Mouse (Mus musculus): Measurements from ENCODE around the gene Atl1.

Atl1 gene

GRCm38 (mm10) chr12:69892371-69893251, at the start of gene Atl1, which contains the start of gene Map4k5:
Atl1 (plus strand) TSS chr12:69892614.
Map4k5 (minus strand) TSS chr12:69893200.
- DNase-seq (ENCODE audit: low read depth, low spot score) = peak; percentile 62

- DNase-seq (ENCODE audit: low read depth, low spot score) = peak; percentile 43
Observed at GRCm38 (mm10) chr12:69843531-69844445, 48.6 kb upstream of the Atl1 start.

- DNase-seq (ENCODE audit: low read depth, low spot score) = no peak
Observed at GRCm38 (mm10) chr12:69845722-69846121, 46.7 kb upstream of the Atl1 start.

- DNase-seq (ENCODE audit: low read depth, low spot score) = no peak
Observed at GRCm38 (mm10) chr12:69846499-69846898, 45.9 kb upstream of the Atl1 start.

GRCm38 (mm10) chr12:69848083-69848878, 44.1 kb upstream of the Atl1 start:
- DNase-seq (ENCODE audit: low read depth, low spot score) = no peak

- DNase-seq (ENCODE audit: low read depth, low spot score) = no peak
Observed at GRCm38 (mm10) chr12:69852288-69852687, 40.1 kb upstream of the Atl1 start.

- DNase-seq (ENCODE audit: low read depth, low spot score) = no peak
Observed at GRCm38 (mm10) chr12:69853387-69853786, 39.0 kb upstream of the Atl1 start.

GRCm38 (mm10) chr12:69853942-69854341, 38.5 kb upstream of the Atl1 start:
- no peak for DNase-seq (ENCODE audit: low read depth, low spot score)

GRCm38 (mm10) chr12:69855641-69856300, 36.6 kb upstream of the Atl1 start:
- DNase-seq (ENCODE audit: low read depth, low spot score) = no peak

- no peak for DNase-seq (ENCODE audit: low read depth, low spot score)
Observed at GRCm38 (mm10) chr12:69856398-69856797, 36.0 kb upstream of the Atl1 start.

GRCm38 (mm10) chr12:69857597-69857996, 34.8 kb upstream of the Atl1 start:
- no peak for DNase-seq (ENCODE audit: low read depth, low spot score)

GRCm38 (mm10) chr12:69858847-69859246, 33.6 kb upstream of the Atl1 start:
- DNase-seq (ENCODE audit: low read depth, low spot score) = no peak

- DNase-seq (ENCODE audit: low read depth, low spot score) = no peak
Observed at GRCm38 (mm10) chr12:69863505-69863904, 28.9 kb upstream of the Atl1 start.

GRCm38 (mm10) chr12:69864164-69864692, 28.2 kb upstream of the Atl1 start:
- DNase-seq (ENCODE audit: low read depth, low spot score) = no peak

- DNase-seq (ENCODE audit: low read depth, low spot score) = no peak
Observed at GRCm38 (mm10) chr12:69867338-69867737, 25.1 kb upstream of the Atl1 start.

GRCm38 (mm10) chr12:69871632-69872031, 20.8 kb upstream of the Atl1 start:
- no peak for DNase-seq (ENCODE audit: low read depth, low spot score)

- DNase-seq (ENCODE audit: low read depth, low spot score) = no peak
Observed at GRCm38 (mm10) chr12:69877842-69878363, 14.5 kb upstream of the Atl1 start.

GRCm38 (mm10) chr12:69879172-69879665, 13.2 kb upstream of the Atl1 start:
- DNase-seq (ENCODE audit: low read depth, low spot score) = no peak

- no peak for DNase-seq (ENCODE audit: low read depth, low spot score)
Observed at GRCm38 (mm10) chr12:69879739-69880138, 12.7 kb upstream of the Atl1 start.

GRCm38 (mm10) chr12:69881198-69881905, 11.1 kb upstream of the Atl1 start:
- no peak for DNase-seq (ENCODE audit: low read depth, low spot score)

Data from brain, embryonic 18.5 days (tissue).